Mouse (Mus musculus) heart, embryonic 12.5 days (tissue): ENCODE data around the gene Tada3. TPM values are rescaled to one million over a fixed set of nuclear protein-coding genes. Genes with fewer than 3 reads are reported as not detected.

Experiments used
- ATAC-seq: fragments of 200-750 bp; cut with Nextera tagmentation; 2 replicates; pipeline ENCODE4 v1.8.0; 2017; ENCODE audit warnings: moderate TSS enrichment, moderate library complexity; ENCODE audit not compliant: insufficient number of reproducible peaks, low FRiP score
- H3K27ac ChIP-seq: fragments of 300-500 bp; sonication (generic); 2 replicates; pipeline ENCODE4 v1.5.1; 2016; ENCODE audit warnings: mild to moderate bottlenecking, moderate library complexity; ENCODE audit not compliant: poor library complexity, severe bottlenecking
- H3K27me3 ChIP-seq: fragments of 300-500 bp; sonication (generic); replicated peaks from 2 replicates; pipeline ENCODE4 v1.6.1; 2016; ENCODE audit warnings: mild to moderate bottlenecking, moderate library complexity
- H3K36me3 ChIP-seq: fragments of 300-500 bp; sonication (generic); 2 replicates; pipeline ENCODE4 v1.6.1; 2016; ENCODE audit warnings: mild to moderate bottlenecking, moderate library complexity
- H3K4me1 ChIP-seq: fragments of 300-500 bp; sonication (generic); replicated peaks from 2 replicates; pipeline ENCODE4 v1.6.1; 2016; ENCODE audit warnings: mild to moderate bottlenecking
- H3K4me2 ChIP-seq: fragments of 300-500 bp; sonication (generic); 2 replicates; pipeline ENCODE4 v1.6.1; 2016; ENCODE audit warnings: mild to moderate bottlenecking, moderate library complexity
- H3K4me3 ChIP-seq: fragments of 300-500 bp; sonication (generic); 2 replicates; pipeline ENCODE4 v1.5.1; 2016; ENCODE audit warnings: mild to moderate bottlenecking
- H3K9ac ChIP-seq: fragments of 300-500 bp; sonication (generic); 2 replicates; pipeline ENCODE4 v1.6.1; 2016; ENCODE audit warnings: mild to moderate bottlenecking, moderate library complexity
- H3K9me3 ChIP-seq: fragments of 300-500 bp; sonication (generic); replicated peaks from 2 replicates; pipeline ENCODE4 v1.6.1; 2016; ENCODE audit warnings: mild to moderate bottlenecking, moderate library complexity
- WGBS: fragments of 180-500 bp; shearing (Covaris S2); methylation state at CpG from one replicate; pipeline ENCODE4 v1.1.7; 2016; 5-methylcytosine and 5-hydroxymethylcytosine counted together
- polyA plus RNA-seq: library from polyadenylated mRNA; unstranded; fragments of >200 nt; fragmentation: Nextera tagmentation; extraction: Ambion mirVana; gene quantifications from 2 replicates; pipeline ENCODE4 v1.2.1, GENCODE M21; 2016

Gene Tada3
- polyA plus RNA-seq, result 40.1 and 42.2 TPM in 2 replicates

GRCm38 (mm10) chr6:113377496-113378385 lies at the start of gene Tada3, which contains the start of gene Arpc4:
TSS of gene Tada3 (minus strand) at chr6:113377883.
TSS of gene Arpc4 (plus strand) at chr6:113378115.
- WGBS, result under 1% methylated on average over 61 of the region's 61 CpGs
- Histone ChIP-seq H3K27me3 (no peaks in the 10 kb centered on the region), H3K9me3 (no peaks in the 10 kb centered on the region), H3K4me2 (peak within 1 kb of the TSS; percentile 88), H3K4me3 (peak within 1 kb of the TSS; percentile 91), H3K36me3 (peaks cover 57% of the 10 kb centered on the region), H3K27ac (peak within 1 kb of the TSS; percentile 94), H3K9ac (peak within 1 kb of the TSS; percentile 93), H3K4me1 (peaks cover 21% of the 10 kb centered on the region)
- peak; percentile 94 for ATAC-seq

- H3K27ac ChIP-seq, result no peak overlapping the region
- ATAC-seq, result no peak
- no peak overlapping the region for H3K4me3 ChIP-seq
- no peaks in the 10 kb centered on the region for H3K36me3 ChIP-seq
- no peaks in the 10 kb centered on the region for H3K9me3 ChIP-seq
- 51% methylated on average over 3 of the region's 3 CpGs for WGBS
- H3K4me2 ChIP-seq, result no peak overlapping the region
- H3K9ac ChIP-seq, result no peak overlapping the region
- H3K27me3 ChIP-seq, result no peaks in the 10 kb centered on the region
- H3K4me1 ChIP-seq, result no peaks in the 10 kb centered on the region
These were observed 49.7 kb upstream of the Tada3 start for GRCm38 (mm10) chr6:113427397-113427796.

DNA sequence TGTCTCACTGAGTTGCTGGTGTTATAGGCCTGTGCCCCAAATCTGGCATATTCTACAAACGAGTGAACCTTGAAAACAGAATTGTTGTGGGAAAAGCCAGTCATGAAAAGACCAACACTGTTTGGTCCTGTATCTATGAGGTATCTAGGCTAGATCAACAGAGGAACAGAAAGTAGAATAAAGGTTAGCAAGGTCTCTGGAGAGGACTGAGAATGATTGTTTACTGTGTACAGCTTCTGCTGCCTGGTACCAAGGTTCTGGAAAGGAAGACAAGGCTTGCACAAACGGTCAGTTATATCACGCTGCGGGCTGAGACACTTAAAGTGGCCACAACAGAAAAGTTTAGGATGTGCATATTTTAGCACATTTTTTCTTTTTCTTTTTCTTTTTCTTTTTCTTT lies 49.0 kb upstream of the Tada3 start:
- Histone ChIP-seq H3K9me3 (no peaks in the 10 kb centered on the region), H3K27ac (no peak overlapping the region), H3K27me3 (no peaks in the 10 kb centered on the region), H3K4me1 (no peaks in the 10 kb centered on the region), H3K9ac (no peak overlapping the region), H3K4me3 (no peak overlapping the region), H3K36me3 (no peaks in the 10 kb centered on the region), H3K4me2 (no peak overlapping the region)
- ATAC-seq, result no peak
- 80% methylated on average over 4 of the region's 4 CpGs for WGBS

GRCm38 (mm10) chr6:113424187-113424586 lies 46.5 kb upstream of the Tada3 start:
- WGBS, result 69% methylated on average over 7 of the region's 7 CpGs
- H3K9me3 ChIP-seq, result no peaks in the 10 kb centered on the region
- no peak overlapping the region for H3K4me3 ChIP-seq

GRCm38 (mm10) chr6:113423000-113423399 lies 45.3 kb upstream of the Tada3 start:
- H3K27ac ChIP-seq, result no peak overlapping the region
- no peak overlapping the region for H3K4me2 ChIP-seq
- H3K4me3 ChIP-seq, result no peak overlapping the region
- no peaks in the 10 kb centered on the region for H3K9me3 ChIP-seq
- no peaks in the 10 kb centered on the region for H3K27me3 ChIP-seq
- H3K9ac ChIP-seq, result no peak overlapping the region
- ATAC-seq, result no peak
- peaks cover 7% of the 10 kb centered on the region for H3K4me1 ChIP-seq
- no peaks in the 10 kb centered on the region for H3K36me3 ChIP-seq
- 59% methylated on average over 4 of the region's 4 CpGs for WGBS

More at GRCm38 (mm10) chr6:113424187-113424586, 46.5 kb upstream of the Tada3 start:
- no peak overlapping the region for H3K27ac ChIP-seq
- H3K27me3 ChIP-seq, result no peaks in the 10 kb centered on the region
- ATAC-seq, result no peak
- no peak overlapping the region for H3K4me2 ChIP-seq
- H3K9ac ChIP-seq, result no peak overlapping the region
- H3K4me1 ChIP-seq, result no peaks in the 10 kb centered on the region
- no peaks in the 10 kb centered on the region for H3K36me3 ChIP-seq

- Histone ChIP-seq H3K27ac (peak within 1 kb of the TSS; percentile 19; the same call in 1 of the 2 replicates), H3K27me3 (no peaks in the 10 kb centered on the region), H3K36me3 (peaks cover 10% of the 10 kb centered on the region; the same call in 1 of the 2 replicates), H3K4me1 (peaks cover 11% of the 10 kb centered on the region), H3K4me2 (peak within 1 kb of the TSS; percentile 91), H3K9me3 (no peaks in the 10 kb centered on the region), H3K9ac (peak within 1 kb of the TSS; percentile 78), H3K4me3 (peak within 1 kb of the TSS; percentile 71)
- WGBS, result under 1% methylated on average over 25 of the region's 25 CpGs
- peak; percentile 96 for ATAC-seq
These were observed 41.5 kb upstream of the Tada3 start, which contains the start of gene Rpusd3 for GRCm38 (mm10) chr6:113419199-113419587. TSS of gene Rpusd3 (minus strand) at chr6:113419340.

- Histone ChIP-seq H3K9me3 (no peaks in the 10 kb centered on the region), H3K4me1 (peaks cover 11% of the 10 kb centered on the region), H3K27ac (peak overlapping the region; percentile 19; the same call in 1 of the 2 replicates), H3K9ac (peak overlapping the region; percentile 78), H3K4me3 (peak overlapping the region; percentile 71), H3K36me3 (peaks cover 14% of the 10 kb centered on the region; the same call in 1 of the 2 replicates), H3K27me3 (no peaks in the 10 kb centered on the region), H3K4me2 (peak overlapping the region; percentile 91)
- WGBS, result 14% methylated on average over 16 of the region's 16 CpGs
- peak; percentile 49 for ATAC-seq
These were observed 40.9 kb upstream of the Tada3 start for GRCm38 (mm10) chr6:113418441-113419198.

DNA sequence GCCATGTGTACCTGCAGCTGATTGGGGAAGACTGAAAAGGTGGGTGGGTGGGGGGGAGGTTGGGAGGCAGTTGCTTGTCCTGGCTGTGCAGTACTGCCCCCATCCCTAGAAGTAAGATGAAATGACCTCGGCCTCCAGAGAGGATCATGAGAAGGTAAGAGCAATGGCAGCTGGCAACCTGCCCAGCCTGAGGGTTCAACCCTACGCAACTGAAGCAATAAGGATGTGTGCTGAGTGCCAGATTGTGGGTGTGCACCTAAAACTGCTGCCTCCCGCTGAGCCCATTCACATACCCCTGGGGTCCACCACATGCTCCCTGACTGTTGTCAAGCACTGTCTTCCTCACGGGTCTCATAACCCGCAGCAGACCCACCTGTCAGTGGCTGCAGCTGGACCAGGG lies 38.7 kb upstream of the Tada3 start:
- Histone ChIP-seq H3K27ac (no peak overlapping the region), H3K9me3 (no peaks in the 10 kb centered on the region), H3K9ac (no peak overlapping the region), H3K4me3 (no peak overlapping the region), H3K36me3 (peaks cover 14% of the 10 kb centered on the region; the same call in 1 of the 2 replicates), H3K4me1 (peaks cover 11% of the 10 kb centered on the region), H3K4me2 (no peak overlapping the region), H3K27me3 (no peaks in the 10 kb centered on the region)
- ATAC-seq, result no peak
- WGBS, result 79% methylated on average over 5 of the region's 5 CpGs

GRCm38 (mm10) chr6:113410001-113410400 lies 32.3 kb upstream of the Tada3 start:
- 69% methylated on average over 1 of the region's 1 CpGs for WGBS
- no peaks in the 10 kb centered on the region for H3K4me1 ChIP-seq
- H3K27me3 ChIP-seq, result no peaks in the 10 kb centered on the region
- no peak overlapping the region for H3K4me2 ChIP-seq
- peaks cover 15% of the 10 kb centered on the region; the same call in 1 of the 2 replicates for H3K36me3 ChIP-seq
- H3K27ac ChIP-seq, result no peak overlapping the region
- ATAC-seq, result no peak
- no peak overlapping the region for H3K9ac ChIP-seq
- no peaks in the 10 kb centered on the region for H3K9me3 ChIP-seq
- no peak overlapping the region for H3K4me3 ChIP-seq

GRCm38 (mm10) chr6:113406683-113407082 lies 29.0 kb upstream of the Tada3 start:
- Histone ChIP-seq H3K9me3 (no peaks in the 10 kb centered on the region), H3K4me2 (no peak overlapping the region), H3K36me3 (peaks cover 8% of the 10 kb centered on the region; the same call in 1 of the 2 replicates), H3K9ac (no peak overlapping the region), H3K27me3 (no peaks in the 10 kb centered on the region), H3K4me3 (no peak overlapping the region), H3K27ac (no peak overlapping the region), H3K4me1 (no peaks in the 10 kb centered on the region)
- WGBS, result 71% methylated on average over 9 of the region's 9 CpGs
- ATAC-seq, result no peak

- H3K9me3 ChIP-seq, result no peaks in the 10 kb centered on the region
- no peak overlapping the region for H3K4me2 ChIP-seq
- no peak overlapping the region for H3K9ac ChIP-seq
- H3K4me1 ChIP-seq, result no peaks in the 10 kb centered on the region
- H3K27ac ChIP-seq, result no peak overlapping the region
- no peak overlapping the region for H3K4me3 ChIP-seq
- ATAC-seq, result no peak
- H3K36me3 ChIP-seq, result peaks cover 14% of the 10 kb centered on the region; the same call in 1 of the 2 replicates
- H3K27me3 ChIP-seq, result no peaks in the 10 kb centered on the region
- 71% methylated on average over 6 of the region's 6 CpGs for WGBS
These were observed 27.8 kb upstream of the Tada3 start for GRCm38 (mm10) chr6:113405483-113405882.
